Mouse (Mus musculus) bone marrow, adult 2 months (tissue): ENCODE results near the gene Myh7b.

ENCODE experiments used
- CTCF ChIP-seq: fragments of 200-500 bp; IDR thresholded peaks from 2 replicates; pipeline ENCODE4 v1.5.1; 2011; ENCODE audit warnings: low read length, control low read depth; ENCODE audit not compliant: control insufficient read depth, insufficient read depth
- POLR2A ChIP-seq: fragments of 200-500 bp; IDR thresholded peaks from 2 replicates; pipeline ENCODE4 v1.6.1; 2011; ENCODE audit warnings: low read depth, mild to moderate bottlenecking, control low read depth, low read length, borderline replicate concordance; ENCODE audit not compliant: control insufficient read depth

DNA sequence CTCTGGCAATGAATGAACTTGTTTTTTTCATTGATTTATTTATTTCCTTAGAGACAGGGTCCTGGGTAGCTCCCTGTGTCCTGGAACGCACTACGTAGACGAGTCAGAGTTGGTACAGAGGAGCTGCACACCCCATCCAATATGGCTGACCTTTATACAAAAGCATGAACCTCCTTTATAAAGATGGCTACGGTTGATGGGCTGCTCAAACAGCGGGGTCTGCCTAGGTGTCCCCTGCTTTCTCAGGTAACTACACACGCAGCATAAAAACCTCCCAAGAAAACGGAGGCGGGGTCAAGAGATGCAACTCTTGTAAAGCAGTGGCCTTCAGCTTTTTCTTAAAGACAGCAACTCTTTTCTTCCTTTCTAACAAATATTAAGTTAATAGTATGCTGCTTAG, 56.9 kb downstream of the Myh7b start:
- TF ChIP-seq POLR2A = no peak
- no peak for TF ChIP-seq CTCF
